Mouse (Mus musculus): Measurements from ENCODE around the gene Ift140. TPM values are rescaled to one million over a fixed set of nuclear protein-coding genes. Genes with fewer than 3 reads are reported as not detected.

Ift140 gene
- 10 to 100 TPM; 31.7 to 45.0 (median 38.1) TPM for total RNA-seq (2022)

DNA sequence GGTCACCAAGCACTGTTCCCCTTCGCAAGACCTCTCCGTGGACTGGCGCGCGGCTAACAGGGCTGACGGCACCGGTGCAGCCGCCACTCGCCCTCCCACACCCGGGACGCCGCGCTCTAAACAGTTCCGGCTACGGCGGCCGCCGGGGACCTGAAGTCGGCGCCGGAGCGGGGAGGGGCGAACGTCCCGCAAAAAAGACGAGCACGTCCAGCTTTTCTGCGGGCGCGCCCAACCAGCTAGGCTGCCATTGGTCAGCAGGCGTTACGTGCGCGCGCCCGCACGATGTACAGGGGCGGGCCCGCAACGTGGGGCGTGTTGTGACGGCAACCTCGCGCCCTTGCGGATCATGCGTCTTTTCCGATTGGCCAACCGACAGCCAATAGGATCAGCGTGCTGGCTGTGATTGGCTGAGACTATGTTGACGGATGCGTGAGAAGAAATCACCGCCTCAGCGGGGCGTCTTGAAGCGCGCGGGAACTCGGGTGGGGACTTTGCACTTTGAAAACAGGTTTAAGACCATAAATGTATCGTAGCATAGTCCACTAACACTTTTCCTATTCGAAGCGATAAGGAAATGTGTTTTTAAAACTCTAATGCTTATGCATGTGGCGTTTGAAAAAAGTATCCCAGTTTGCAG lies at the start of gene Ift140, which contains the start of gene Cramp1l:
Gene Ift140 (plus strand): TSS at position 431 of the 637 bp plus-strand sequence.
Gene Cramp1l (minus strand): TSS at position 134 of the 637 bp plus-strand sequence.
- DNase-seq = peak; percentile 99

DNA sequence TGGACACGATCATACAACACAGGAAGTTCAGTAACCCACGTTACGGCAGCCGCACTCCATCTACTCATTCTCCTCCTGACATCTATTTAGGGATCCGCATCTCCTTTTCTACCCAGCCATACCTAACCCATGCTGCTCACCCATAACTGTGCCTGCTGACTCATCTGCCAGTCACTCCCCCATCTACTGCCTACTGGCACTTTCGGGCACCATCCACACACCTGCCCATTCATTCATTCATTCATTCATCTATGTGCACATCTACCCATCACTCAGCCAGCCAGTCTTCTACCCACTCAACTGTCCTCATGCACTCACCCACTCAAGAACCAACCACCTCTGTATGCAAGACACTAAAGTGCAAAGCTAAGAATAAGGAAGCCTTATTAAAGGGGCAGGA lies 28.7 kb upstream of the Ift140 start:
- DNase-seq = no peak

DNA sequence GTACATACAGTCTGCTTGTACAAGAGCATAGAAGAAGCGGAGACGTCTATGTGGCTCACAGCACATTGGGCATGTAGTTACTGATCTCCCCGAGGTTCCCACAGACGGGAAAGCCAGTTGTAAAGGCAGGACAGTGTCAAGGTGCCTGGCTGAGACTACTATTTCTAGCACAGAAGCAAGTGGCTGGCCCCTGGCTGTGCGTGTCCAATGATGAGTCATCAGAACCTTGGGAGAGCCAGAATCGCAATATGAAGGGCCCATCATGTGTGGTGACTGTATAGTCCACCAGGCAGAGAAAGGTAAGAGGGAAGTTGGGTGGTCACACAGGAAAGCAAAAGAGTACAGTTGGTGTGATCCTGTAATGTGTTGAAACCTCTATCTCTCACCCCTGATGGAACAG lies 21.2 kb upstream of the Ift140 start:
- DNase-seq = peak; percentile 29

DNA sequence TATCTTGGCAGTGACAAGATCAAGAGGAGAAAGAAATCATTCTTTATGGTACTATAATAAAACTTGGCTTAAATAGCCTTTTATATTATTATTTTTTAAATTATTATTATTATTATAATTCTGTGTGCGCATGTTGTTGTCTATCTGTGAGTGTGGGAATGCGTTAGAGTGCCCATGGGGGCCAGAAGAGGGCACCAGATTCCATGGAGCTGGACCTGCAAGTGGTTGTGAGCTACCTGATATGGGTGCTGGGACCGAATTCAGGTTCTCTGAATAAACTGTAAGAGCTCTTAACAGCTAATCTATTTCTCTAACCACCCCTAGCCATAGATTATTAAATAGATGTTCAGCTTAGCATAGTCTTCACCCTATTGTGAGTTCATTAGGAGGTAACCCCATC lies 10.8 kb upstream of the Ift140 start:
- DNase-seq = no peak

DNA sequence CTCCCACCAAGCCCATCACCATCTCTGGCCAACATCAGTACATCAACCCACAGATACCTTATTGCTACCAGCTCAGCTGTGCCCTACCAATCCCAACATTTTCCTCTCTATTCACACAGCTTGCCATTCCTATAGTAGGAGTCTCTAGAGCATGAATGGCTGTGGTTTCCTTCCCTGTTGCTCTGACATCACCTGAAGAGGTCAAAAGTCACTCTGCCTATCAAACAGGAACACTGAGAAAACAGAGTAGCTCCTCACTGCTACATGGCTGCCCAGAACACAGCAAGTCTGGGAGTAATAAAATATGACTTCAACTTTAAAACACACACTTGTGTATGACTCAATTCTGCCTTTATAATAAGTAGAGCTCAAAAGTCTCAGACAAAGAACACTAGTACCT lies 8.4 kb upstream of the Ift140 start:
- no peak for DNase-seq

DNA sequence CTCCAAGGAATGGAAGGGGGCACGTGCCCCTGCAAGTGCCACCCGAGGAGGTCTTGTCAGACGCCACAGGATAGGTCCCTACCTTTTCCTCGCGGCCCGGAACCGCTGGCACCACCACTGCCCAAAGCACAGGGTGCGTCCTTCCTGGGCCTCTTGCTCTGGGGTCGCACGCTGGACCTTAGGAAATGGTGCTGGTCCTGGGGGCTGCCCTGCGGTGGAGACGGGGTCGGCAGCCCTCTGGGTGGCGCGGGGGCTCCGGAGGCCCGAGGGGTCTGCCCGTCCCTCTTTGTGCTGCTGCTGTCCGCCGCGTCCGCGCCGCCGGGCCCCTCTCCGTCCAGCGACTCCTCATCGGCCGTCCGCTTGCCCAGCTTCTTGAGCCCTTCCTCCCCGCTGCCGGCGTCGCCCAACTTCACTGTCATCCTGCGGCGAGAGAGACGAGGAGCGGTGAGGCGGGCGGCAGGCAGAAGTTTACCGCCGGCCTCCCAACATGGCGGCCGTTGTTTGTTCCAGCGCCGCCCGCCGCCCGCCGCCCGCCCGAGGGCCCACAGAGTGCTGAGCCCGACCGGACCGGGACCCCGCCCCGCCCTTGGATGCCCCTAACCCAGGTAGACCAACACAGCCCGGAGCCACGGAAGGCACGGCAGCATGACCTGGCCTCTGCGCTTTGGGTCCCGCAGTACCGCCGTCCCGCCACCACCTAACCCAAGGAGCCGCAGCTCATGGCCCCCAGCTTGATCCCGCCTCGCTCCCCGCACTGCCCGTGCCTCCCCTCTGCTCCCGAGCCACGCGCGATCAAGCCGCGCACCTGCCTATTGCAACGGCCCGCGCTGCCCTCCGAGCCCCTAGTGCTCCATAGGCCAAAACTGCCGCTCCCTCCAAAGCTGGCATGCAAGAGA lies 2.0 kb upstream of the Ift140 start:
- DNase-seq = peak; percentile 19

DNA sequence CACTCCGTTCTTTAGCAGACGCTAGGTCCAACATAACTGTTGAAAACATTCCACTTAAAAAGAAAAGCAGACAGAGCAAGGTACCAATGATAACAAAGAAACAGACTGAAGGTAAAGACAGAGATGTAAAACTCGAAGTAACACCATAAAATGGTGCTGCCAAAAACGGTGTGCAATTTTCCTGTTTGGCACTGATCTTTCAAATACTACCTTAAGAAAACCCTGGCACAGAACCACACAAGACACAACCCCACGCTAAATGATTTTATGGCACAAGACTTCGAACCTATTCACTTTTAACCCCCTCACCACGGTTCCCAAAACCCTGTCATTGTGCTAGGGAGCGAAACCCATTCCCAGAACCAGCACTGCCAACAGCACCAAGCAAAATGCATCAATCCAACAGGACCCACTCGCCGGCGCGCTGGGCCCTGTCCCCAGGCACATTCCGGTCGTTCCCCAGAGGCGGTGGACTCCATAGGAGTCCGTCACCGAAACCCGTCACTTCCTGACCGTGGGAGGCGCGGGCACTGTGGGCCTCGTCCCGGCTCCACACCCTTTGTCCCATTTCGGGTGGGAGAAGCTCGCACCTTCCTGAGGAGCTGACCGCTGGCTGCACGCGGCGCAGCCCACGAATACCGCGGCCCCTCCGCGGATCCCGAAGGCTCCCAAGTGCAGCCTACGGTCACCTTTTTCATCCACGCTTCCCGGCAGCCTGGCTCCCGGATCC lies 879 bp upstream of the Ift140 start:
- peak; percentile 48 for DNase-seq

DNA sequence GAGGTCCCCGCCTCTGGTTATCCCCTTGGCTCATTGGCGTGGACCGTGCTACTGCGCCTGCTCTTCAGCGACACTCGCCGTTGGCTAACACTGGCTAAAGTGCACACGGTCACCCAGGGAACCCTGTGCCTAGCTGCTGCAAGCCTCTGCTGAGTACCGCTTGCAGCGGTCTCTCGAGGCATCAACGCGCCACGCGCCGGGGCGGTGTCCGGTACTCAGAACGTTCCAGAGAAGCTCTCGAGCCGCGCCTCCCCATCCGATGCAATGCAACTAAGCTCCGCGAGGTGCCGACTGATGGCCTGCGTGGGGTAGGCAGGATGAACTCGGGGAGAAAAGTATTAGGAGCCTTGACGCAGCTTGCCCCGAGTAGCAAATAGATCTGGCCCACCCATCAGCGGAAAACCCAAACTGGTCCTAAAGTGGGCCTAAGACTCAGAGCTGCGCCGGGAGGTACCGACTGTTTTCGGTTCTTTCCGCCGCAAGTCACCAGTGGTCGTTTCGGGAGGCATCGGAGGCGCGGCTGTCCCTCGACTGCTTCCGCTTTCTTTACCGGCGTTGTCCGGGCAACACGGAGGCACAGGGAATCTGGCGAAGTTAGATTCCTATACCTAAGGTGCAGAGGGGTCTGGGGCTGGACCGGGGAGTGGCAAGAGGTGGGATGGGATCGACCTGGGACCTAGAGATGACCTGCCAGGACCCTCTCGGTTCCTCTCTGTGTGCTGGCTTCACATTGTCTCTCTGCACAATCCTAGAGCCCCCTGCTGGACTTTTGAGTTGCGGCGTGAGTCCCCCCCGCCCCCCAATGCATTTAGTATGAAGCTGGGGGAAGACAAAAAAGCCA lies 627 bp downstream of the Ift140 start:
- peak; percentile 81 for DNase-seq

DNA sequence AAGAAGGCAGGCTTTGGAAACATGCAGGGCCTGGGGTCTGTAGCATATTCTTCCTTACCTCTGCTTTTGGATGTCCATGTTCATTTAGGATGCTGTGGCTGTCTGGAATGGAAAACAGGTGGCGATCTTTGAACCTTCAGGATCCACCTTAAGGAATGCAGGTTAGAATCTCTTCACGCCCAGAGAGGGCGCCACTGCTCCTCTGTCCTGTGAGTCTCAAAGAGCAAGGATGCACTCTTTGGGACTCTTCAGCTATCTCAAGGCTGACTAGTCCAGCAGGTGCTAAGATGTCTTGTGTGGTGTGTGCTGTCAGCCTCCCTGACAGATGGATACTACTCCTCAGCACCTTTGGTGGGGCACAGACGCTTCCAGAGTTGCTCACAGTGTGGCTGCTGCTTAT lies 20.3 kb downstream of the Ift140 start:
- no peak for DNase-seq

DNA sequence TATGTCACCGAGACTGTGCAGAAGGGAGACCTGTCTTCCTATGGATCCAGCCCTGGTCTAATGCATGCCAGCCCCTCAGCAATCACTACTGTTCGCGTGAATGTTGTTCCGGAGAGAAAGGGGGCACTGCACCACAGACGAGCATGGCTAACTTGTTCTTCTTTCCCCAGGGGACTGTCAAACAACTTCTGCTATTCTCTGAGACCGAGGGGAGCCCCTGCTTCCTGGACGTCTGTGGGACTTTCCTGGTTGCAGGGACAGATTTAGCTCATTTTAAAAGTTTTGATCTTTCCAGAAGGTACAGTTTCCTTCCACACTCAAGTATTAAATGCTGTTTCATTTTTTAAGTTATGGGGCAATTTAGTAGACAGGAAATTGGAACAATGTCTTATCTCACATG lies 29.0 kb downstream of the Ift140 start:
- no peak for DNase-seq

DNA sequence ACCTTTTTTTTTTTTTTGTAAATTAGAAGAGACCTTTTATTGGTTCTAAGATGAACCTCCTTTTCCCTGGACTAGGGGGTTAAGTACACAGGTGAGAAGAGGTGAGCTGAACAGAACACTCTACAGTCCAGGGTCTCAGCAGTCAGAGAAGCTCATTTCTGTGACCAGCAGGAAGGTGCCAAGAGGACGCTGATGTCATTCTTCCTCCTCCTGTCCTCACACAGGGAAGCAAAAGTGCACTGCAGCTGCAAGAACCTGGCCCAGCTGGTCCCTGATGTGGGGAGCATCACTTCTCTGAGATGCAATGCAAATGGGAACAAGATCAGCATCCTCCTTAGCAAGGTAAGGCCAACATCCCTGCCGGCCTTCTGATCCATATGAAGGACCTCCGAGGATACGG lies 29.4 kb downstream of the Ift140 start:
- DNase-seq = no peak

DNA sequence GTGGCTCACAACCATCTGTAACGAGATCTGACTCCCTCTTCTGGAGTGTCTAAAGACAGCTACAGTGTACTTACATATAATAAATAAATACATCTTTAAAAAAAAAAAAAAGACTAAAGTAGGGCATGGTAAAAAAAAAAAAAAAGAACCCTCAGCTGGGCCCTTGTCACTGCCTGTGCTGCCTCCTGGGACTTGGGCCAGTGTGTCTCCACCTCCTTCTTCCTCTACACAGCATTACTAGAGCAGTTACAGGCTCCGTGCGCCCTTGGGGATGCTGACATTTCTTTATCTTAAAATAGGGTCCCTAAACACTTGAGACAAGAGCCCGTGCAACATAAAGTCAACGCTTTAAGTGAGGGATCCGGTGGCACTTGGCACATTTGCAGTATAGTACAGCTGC lies 31.3 kb downstream of the Ift140 start:
- DNase-seq = no peak

DNA sequence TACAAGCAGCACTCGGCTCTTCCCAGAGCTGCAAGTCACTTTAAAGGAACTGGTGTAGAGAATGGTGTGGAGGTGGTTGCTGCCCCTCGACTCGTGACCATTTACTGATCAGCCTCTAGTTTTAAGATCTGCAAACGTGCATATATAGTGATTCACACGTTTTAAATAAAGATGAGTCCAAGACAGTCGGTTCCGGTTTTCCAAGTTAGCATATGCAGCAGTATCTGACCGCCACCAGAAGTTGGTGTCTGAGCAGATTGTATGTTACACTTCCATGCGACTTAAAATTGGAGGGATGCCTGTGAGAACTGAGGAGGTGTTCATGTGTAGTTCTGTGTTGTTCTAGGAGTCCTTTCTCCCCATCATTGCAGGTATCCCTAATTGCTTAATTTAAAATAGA lies 37.4 kb downstream of the Ift140 start:
- no peak for DNase-seq

DNA sequence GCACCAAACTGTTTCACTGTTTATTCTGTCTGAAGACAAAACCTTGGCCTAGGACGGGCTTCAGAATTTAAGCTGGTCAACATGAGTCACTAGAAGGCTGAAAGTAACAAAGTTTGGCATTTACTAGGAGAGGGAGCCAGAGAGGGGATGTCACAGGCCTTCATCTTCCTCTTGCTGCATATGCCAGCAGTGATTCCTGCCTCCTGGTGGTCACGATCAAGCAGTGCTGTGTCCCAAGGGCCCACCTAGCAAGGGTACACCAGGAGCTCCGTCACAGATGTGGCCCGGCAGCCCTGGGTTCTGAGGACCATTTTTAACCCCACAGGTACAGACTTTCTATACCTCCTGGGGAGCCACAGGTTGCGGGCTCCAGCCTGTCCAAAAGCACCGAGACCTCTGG lies 41.2 kb downstream of the Ift140 start:
- DNase-seq = no peak

DNA sequence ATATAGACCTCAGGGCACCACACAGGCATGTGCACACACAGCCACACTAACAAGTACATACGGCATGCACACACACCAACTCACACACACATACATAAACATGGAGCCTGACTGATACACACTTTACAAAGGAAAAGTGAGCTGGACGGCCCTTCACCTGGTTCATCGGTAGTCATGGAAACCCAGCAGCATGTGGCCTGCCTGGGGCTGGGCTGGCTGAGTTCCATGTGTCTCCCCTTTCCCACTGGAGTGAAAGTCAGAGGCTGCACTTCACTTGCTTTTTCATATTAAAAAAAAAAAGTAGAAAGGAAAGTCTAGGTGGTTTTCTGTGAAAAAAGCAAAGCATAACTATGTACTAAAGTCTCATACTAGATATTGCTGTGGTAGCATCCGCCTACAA lies 47.4 kb downstream of the Ift140 start:
- no peak for DNase-seq

DNA sequence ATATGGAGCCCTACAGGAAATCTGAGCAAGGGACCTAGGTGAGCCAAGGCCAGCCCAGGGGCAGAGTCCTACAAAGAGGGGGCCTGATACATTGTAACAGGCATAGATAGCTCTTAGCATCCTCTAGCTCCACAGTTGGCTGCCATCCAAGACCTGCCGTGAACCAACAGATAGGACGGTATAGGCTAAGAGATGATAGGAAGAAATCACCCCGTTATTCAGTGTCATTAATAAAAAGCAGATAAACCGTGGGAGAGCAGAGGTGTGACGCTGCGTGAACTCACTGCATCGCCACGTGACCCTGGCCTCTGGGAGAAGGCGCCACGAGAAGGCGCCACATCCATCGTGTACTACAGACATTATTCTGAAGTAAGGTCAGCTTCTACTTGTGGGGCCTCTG lies 48.0 kb downstream of the Ift140 start:
- DNase-seq = no peak

DNA sequence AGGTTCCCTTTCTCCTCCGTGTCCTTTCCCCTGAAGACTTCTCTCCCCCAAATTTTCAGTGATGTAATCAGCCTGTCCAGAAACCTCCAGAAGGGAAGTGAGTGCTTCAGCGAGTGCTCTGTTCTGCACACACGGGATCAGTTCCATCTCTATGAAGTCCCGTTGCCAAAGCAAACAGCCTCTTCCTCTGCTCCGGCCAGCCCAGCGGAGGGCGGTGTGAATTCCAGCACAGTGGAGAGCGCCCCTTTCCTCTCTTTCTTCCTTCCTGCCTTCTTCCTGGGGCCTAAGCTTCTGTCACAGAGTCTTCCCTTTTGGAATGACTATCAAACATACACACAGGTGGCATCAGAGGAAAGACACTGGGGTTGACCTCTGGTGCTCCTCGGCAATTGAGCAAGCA lies 48.5 kb downstream of the Ift140 start:
- peak; percentile 47 for DNase-seq

DNA sequence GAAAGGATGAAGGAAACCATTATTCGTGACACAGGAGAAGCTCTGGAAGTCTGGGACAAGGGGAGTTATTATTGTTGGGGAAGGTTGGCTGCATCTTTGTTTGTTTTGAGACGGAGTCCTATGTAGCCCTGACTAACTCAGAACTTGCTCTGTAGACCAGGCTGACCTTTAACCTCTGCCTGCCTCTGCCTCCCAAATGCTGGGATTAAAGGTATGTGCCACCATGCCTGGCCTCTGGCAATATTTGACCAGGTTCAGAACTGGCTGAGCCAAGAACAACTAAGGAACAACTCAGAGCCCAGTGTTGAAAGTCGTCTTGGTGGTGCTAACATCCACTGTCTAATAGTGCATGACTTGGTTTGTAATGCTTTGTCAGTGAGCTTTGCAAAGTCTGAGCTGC lies 49.3 kb downstream of the Ift140 start:
- DNase-seq = no peak

DNA sequence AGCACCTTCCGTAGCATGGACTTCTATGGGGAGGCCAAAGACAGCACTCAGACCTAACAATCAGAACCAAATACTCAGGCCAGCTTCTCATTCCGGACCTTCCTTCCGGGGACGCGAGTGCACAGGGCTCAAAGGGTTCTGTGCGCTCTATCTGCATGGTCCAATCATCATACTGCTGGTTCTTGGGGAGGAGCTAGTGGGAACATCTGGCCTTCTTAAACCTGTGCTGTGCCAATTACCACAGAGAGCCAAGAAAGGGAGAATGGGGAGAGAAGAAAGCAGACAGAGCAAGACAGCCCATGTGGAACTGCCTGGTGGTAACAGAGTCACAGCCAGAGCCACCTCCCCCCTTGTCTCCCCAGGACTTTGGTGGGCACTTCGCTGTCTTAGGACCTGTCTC lies 50.7 kb downstream of the Ift140 start:
- DNase-seq = no peak

DNA sequence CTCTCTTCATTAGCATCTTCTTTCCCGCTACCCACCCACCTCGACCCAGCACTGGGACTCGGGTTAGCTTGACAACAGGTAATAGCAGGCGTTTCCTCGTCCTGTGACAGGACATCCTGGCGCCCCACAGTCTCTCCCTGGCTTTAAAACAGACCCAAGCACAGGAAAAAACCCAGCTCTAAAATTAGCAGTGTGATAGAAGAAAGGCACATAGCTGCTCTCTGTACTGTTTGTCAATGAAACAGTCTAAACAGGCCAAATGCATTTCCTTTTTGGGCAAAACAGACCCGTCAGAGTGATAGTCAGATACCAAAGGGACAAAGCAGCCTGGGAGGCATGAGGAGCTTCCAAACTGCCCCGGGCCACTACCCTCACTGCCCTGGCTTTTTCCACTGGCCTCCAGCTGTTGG lies 51.6 kb downstream of the Ift140 start:
- peak; percentile 53 for DNase-seq

DNA sequence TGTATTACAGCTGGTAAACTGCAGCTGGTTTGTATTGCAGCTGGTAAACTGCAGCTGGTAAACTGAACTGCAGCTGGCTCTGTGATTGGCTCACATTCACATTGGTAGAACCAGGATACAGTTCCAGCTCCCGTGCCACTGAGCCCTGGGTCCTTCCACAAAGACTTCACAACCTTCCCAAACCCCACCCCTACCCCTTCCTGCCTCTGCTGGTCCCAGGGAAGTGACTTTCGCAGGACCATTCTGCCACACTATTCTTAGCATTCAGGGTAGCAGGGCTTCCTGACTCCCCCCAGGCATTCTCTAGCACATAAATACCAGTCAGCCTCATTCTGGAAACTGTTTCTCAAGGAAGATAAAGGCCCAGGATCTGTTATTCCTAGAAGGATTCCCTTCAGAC lies 52.8 kb downstream of the Ift140 start:
- no peak for DNase-seq

DNA sequence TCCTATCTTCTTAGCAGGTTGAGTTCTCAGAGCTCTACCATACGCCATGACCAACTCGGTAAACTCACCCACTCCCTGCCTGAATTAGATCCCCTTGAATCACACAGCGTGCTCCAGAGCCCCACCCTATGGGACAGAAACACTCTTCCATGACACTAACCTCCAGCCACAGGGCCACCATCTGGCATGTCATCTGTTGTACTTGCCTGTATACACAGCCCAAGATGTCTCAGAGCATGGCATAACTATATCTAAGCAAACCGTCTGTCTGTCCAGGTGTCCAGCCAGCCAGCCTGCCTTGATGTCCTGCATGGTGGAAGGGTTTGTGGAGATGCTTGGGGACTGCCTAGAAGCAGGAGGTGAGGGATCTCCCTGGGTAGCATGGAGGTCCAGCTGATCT lies 61.0 kb downstream of the Ift140 start:
- no peak for DNase-seq
